Mouse (Mus musculus) MEL (cell line): ENCODE measurements around the gene Gne. TPM values are rescaled to one million over a fixed set of nuclear protein-coding genes. Genes with fewer than 3 reads are reported as not detected.

Source experiments
- DNase-seq: peaks from one replicate; pipeline ENCODE4 v3.0.0; 2011; ENCODE audit warnings: low read depth, low spot score
- H3K27ac ChIP-seq: 2 replicates; pipeline ENCODE4 v1.5.1; 2012; ENCODE audit warnings: low read depth, mild to moderate bottlenecking, control low read depth, low read length, moderate library complexity; ENCODE audit not compliant: control insufficient read depth
- H3K27me3 ChIP-seq, 2 experiments: fragments of 150-350 bp in 1 of 2; sonication (generic) in 1 of 2; 2 replicates each; pipeline ENCODE4 v1.6.1; 2012; ENCODE audit warnings: low read length in 2 of 2, mild to moderate bottlenecking in 2 of 2, improper control_type of control experiment in 1 of 2, moderate library complexity in 1 of 2; ENCODE audit not compliant: insufficient read depth in 2 of 2, control insufficient read depth in 1 of 2
- H3K36me3 ChIP-seq, 2 experiments: 2 replicates each; pipeline ENCODE4 v1.6.1; 2012 to 2014; ENCODE audit warnings: low read length in 2 of 2, improper control_type of control experiment in 1 of 2, inconsistent platforms in 1 of 2, mild to moderate bottlenecking in 1 of 2; ENCODE audit not compliant: insufficient read depth in 2 of 2, control insufficient read depth in 1 of 2
- H3K4me1 ChIP-seq, 2 experiments: fragments of 150-350 bp in 1 of 2; sonication (generic) in 1 of 2; 2 replicates each; pipeline ENCODE4 v1.6.1; 2012; ENCODE audit warnings: low read length in 2 of 2, improper control_type of control experiment in 1 of 2, mild to moderate bottlenecking in 1 of 2; ENCODE audit not compliant: insufficient read depth in 2 of 2, control insufficient read depth in 1 of 2
- H3K4me3 ChIP-seq, 2 experiments: fragments of 150-350 bp in 1 of 2; sonication (generic) in 1 of 2; 2 replicates each; pipeline ENCODE4 v1.5.1; 2012; ENCODE audit warnings: low read depth in 2 of 2, low read length in 2 of 2, mild to moderate bottlenecking in 2 of 2, moderate library complexity in 2 of 2, control low read depth in 1 of 2, improper control_type of control experiment in 1 of 2; ENCODE audit not compliant: control insufficient read depth in 1 of 2, insufficient read depth in 1 of 2
- H3K79me2 ChIP-seq: 2 replicates; pipeline ENCODE4 v1.6.1; 2012; ENCODE audit warnings: mild to moderate bottlenecking, low read length, moderate library complexity; ENCODE audit not compliant: control insufficient read depth, poor library complexity, insufficient read depth
- H3K9ac ChIP-seq: 2 replicates; pipeline ENCODE4 v1.6.1; 2012; ENCODE audit warnings: low read depth, mild to moderate bottlenecking, control low read depth, low read length, moderate library complexity; ENCODE audit not compliant: control insufficient read depth, poor library complexity, severe bottlenecking
- H3K9me3 ChIP-seq: fragments of 150-350 bp; sonication (generic); replicated peaks from 2 replicates; pipeline ENCODE4 v1.6.1; 2012; ENCODE audit warnings: mild to moderate bottlenecking, low read length, improper control_type of control experiment, moderate library complexity; ENCODE audit not compliant: insufficient read depth
- CHD1 ChIP-seq: IDR thresholded peaks from 2 replicates; pipeline ENCODE4 v1.6.1; 2012; ENCODE audit warnings: low read depth, mild to moderate bottlenecking, inconsistent platforms, low read length, improper control_type of control experiment
- CHD2 ChIP-seq: IDR thresholded peaks from 2 replicates; pipeline ENCODE4 v1.6.1; 2011; ENCODE audit warnings: low read length, improper control_type of control experiment
- CTCF ChIP-seq, 3 experiments: IDR thresholded peaks in 2 of 3; conservative IDR thresholded peaks in 1 of 3; 2 replicates each; pipeline ENCODE4 v1.5.1; 2011 to 2012; ENCODE audit warnings: low read length in 3 of 3, low read depth in 2 of 3, mild to moderate bottlenecking in 2 of 3, improper control_type of control experiment in 1 of 3, inconsistent platforms in 1 of 3, mixed read lengths in 1 of 3, moderate library complexity in 1 of 3; ENCODE audit not compliant: control insufficient read depth in 1 of 3, insufficient read depth in 1 of 3, poor library complexity in 1 of 3, severe bottlenecking in 1 of 3
- E2F4 ChIP-seq: IDR thresholded peaks from 2 replicates; pipeline ENCODE4 v1.6.1; 2011; ENCODE audit warnings: low read depth, low read length, improper control_type of control experiment, borderline replicate concordance
- ELF1 ChIP-seq: IDR thresholded peaks from 2 replicates; pipeline ENCODE4 v1.6.1; 2014; ENCODE audit warnings: low read depth, mild to moderate bottlenecking, inconsistent platforms, low read length, improper control_type of control experiment, moderate library complexity
- EP300 ChIP-seq, 2 experiments: IDR thresholded peaks; 2 replicates each; pipeline ENCODE4 v1.6.1; 2011; ENCODE audit warnings: improper control_type of control experiment in 2 of 2, low read length in 2 of 2, low read depth in 1 of 2, mild to moderate bottlenecking in 1 of 2
- ETS1 ChIP-seq: IDR thresholded peaks from 2 replicates; pipeline ENCODE4 v1.6.1; 2012; ENCODE audit warnings: low read depth, mild to moderate bottlenecking, inconsistent platforms, low read length, improper control_type of control experiment, moderate library complexity
- GABPA ChIP-seq: IDR thresholded peaks from 2 replicates; pipeline ENCODE4 v1.6.1; 2012; ENCODE audit warnings: low read depth, mild to moderate bottlenecking, inconsistent platforms, low read length, improper control_type of control experiment, moderate library complexity
- HCFC1 ChIP-seq: IDR thresholded peaks from 2 replicates; pipeline ENCODE4 v1.6.1; 2012; ENCODE audit warnings: low read depth, mild to moderate bottlenecking, inconsistent platforms, low read length, improper control_type of control experiment, moderate library complexity
- JUND ChIP-seq: IDR thresholded peaks from 2 replicates; pipeline ENCODE4 v1.6.1; 2011; ENCODE audit warnings: low read depth, mild to moderate bottlenecking, improper control_type of control experiment, low read length
- MAFK ChIP-seq: IDR thresholded peaks from 2 replicates; pipeline ENCODE4 v1.6.1; 2011; ENCODE audit warnings: low read depth, mild to moderate bottlenecking, low read length, improper control_type of control experiment, borderline replicate concordance
- MAX ChIP-seq: IDR thresholded peaks from 2 replicates; pipeline ENCODE4 v1.6.1; 2011; ENCODE audit warnings: low read length, improper control_type of control experiment
- MXI1 ChIP-seq: IDR thresholded peaks from 2 replicates; pipeline ENCODE4 v1.6.1; 2011; ENCODE audit warnings: mild to moderate bottlenecking, low read depth, low read length, improper control_type of control experiment
- MYC ChIP-seq: IDR thresholded peaks from 2 replicates; pipeline ENCODE4 v1.6.1; 2011; ENCODE audit warnings: low read depth, mild to moderate bottlenecking, low read length, improper control_type of control experiment, moderate library complexity
- NELFE ChIP-seq: IDR thresholded peaks from 2 replicates; pipeline ENCODE4 v1.6.1; 2011; ENCODE audit warnings: low read depth, low read length, improper control_type of control experiment
- NRF1 ChIP-seq: IDR thresholded peaks from 2 replicates; pipeline ENCODE4 v1.6.1; 2014; ENCODE audit warnings: low read depth, mild to moderate bottlenecking, inconsistent platforms, low read length, improper control_type of control experiment, moderate library complexity; ENCODE audit not compliant: poor library complexity, insufficient read depth, severe bottlenecking
- POLR2AphosphoS2 ChIP-seq: IDR thresholded peaks from 2 replicates; pipeline ENCODE4 v1.6.1; 2011; ENCODE audit warnings: low read length, improper control_type of control experiment
- RAD21 ChIP-seq: IDR thresholded peaks from 2 replicates; pipeline ENCODE4 v1.6.1; 2011; ENCODE audit warnings: mild to moderate bottlenecking, low read depth, low read length, improper control_type of control experiment
- SIN3A ChIP-seq: IDR thresholded peaks from 2 replicates; pipeline ENCODE4 v1.6.1; 2012; ENCODE audit warnings: low read length, improper control_type of control experiment, inconsistent platforms
- SMC3 ChIP-seq: IDR thresholded peaks from 2 replicates; pipeline ENCODE4 v1.6.1; 2011; ENCODE audit warnings: low read depth, low read length, improper control_type of control experiment
- TAL1 ChIP-seq: IDR thresholded peaks from 2 replicates; pipeline ENCODE4 v1.6.1; 2012; ENCODE audit warnings: mild to moderate bottlenecking, inconsistent platforms, low read length, moderate library complexity, mixed read lengths
- TBP ChIP-seq: IDR thresholded peaks from 2 replicates; pipeline ENCODE4 v1.8.0; 2011; ENCODE audit warnings: low read depth, low read length, improper control_type of control experiment
- TCF12 ChIP-seq: IDR thresholded peaks from 2 replicates; pipeline ENCODE4 v1.6.1; 2014; ENCODE audit warnings: low read depth, mild to moderate bottlenecking, inconsistent platforms, low read length, improper control_type of control experiment, moderate library complexity
- ZC3H11A ChIP-seq: IDR thresholded peaks from 2 replicates; pipeline ENCODE4 v1.6.1; 2012; ENCODE audit warnings: low read depth, mild to moderate bottlenecking, inconsistent platforms, low read length, improper control_type of control experiment
- polyA plus RNA-seq, 2 experiments: library from polyadenylated mRNA; stranded (reverse) in 1 of 2; unstranded in 1 of 2; fragments of >175 nt in 1 of 2; fragments of >200 nt in 1 of 2; gene quantifications; 2 replicates each; pipeline versions ENCODE4 v1.2.1 to v1.2.4; 2012; ENCODE audit warnings: low replicate concordance in 2 of 2, low read depth in 1 of 2; ENCODE audit not compliant: insufficient read length in 2 of 2, insufficient read depth in 1 of 2, missing spikeins in 1 of 2
- total RNA-seq: library from RNA; depleted of rRNA; stranded (reverse); fragments of 300-350 nt; gene quantifications from 2 replicates; pipeline ENCODE4 v1.2.3, GENCODE M21; 2012

The Gne gene
- total and polyA plus RNA-seq, 3 experiments, result 32.4 to 127 (median 53.0) TPM

DNA sequence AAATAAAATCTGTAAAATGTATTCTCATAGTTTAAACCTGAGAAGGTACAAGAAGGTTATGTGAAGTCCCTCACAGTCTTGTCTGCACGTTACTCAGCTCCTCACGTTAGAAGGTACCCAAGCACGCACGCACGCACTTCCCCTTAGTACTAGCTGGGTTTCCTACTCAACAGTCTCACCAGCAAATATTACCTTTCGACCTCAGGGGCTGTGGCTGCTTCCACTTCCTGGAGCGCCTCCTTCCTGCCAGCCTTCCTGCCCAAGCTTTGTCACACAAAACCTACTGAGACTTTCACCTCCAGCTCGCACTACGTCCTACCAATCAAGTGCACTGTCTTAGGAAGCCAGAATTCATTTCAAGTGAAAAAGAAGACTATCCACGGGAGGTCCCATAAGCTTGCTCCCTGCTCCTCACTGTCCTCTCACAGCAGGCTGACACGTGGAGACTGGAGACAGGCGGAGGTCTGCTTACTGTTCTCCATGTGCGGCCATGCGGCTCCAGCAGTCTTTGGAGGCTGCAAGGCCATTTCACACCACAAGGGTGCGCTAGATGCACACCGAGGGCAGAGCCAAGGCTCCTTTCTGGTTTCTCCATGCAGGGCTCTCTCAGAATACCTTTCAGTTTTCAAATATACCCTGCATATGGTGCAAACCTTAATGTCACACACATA, 18.5 kb downstream of the Gne start:
- Histone ChIP-seq H3K4me3 (peak overlapping the region; percentile 12 to 37; a peak in 3 of 4 replicates), H3K79me2 (peaks cover 18% of the 10 kb centered on the region), H3K9me3 (no peaks in the 10 kb centered on the region), H3K27me3 (no peaks in the 10 kb centered on the region), H3K4me1 (peaks cover 0 to 6% of the 10 kb centered on the region in 2 experiments; a peak in 3 of 4 replicates), H3K27ac (peak overlapping the region; percentile 66), H3K36me3 (peaks cover 0 to 10% of the 10 kb centered on the region in 2 experiments; a peak in 3 of 4 replicates), H3K9ac (peak overlapping the region; percentile 74)
- no peak for TF ChIP-seq NRF1
- no peak for TF ChIP-seq GABPA
- no peak for TF ChIP-seq CHD1
- peak; percentile 87 for TF ChIP-seq SIN3A
- peak; percentile 99 for TF ChIP-seq MYC
- TF ChIP-seq MAX, result peak; percentile 96
- TF ChIP-seq CTCF (IDR thresholded peaks at IDR 0.05 in 2 of 3, conservative IDR thresholded peaks at IDR 0.05 in 1 of 3; ENCODE audit: control insufficient read depth in 1 of 3, insufficient read depth in 1 of 3, low read depth in 2 of 3, low read length in 3 of 3, poor library complexity in 1 of 3, severe bottlenecking in 1 of 3), result peak; percentile 89 to 98 (median 94)
- TF ChIP-seq MAFK, result no peak
- TF ChIP-seq TAL1, result no peak
- TF ChIP-seq TBP, result peak; percentile 70
- peak; percentile 95 for TF ChIP-seq MXI1
- 0 out of 2 replicates have a peak, but pooled peaks have one; percentile 47 for TF ChIP-seq HCFC1
- no peak for TF ChIP-seq E2F4
- TF ChIP-seq EP300 (IDR thresholded peaks at IDR 0.05; ENCODE audit: low read depth in 1 of 2, low read length in 2 of 2), result no peak
- no peak for TF ChIP-seq POLR2AphosphoS2
- TF ChIP-seq ELF1, result no peak
- TF ChIP-seq ETS1, result no peak
- TF ChIP-seq ZC3H11A, result peak; percentile 74
- peak; percentile 93 for TF ChIP-seq RAD21
- TF ChIP-seq CHD2, result no peak
- peak; percentile 46; the same call in 1 of the 2 replicates for TF ChIP-seq NELFE
- no peak for TF ChIP-seq JUND
- TF ChIP-seq SMC3, result peak; percentile 84
- peak; percentile 18; the same call in 1 of the 2 replicates for TF ChIP-seq TCF12
- DNase-seq, result peak; percentile 92
